Mouse (Mus musculus): ENCODE results near the gene Scamp5. TPM values are rescaled to one million over a fixed set of nuclear protein-coding genes. Genes with fewer than 3 reads are reported as not detected.
"Not testable (repeated sequence)": the region's sequence is repeated elsewhere in the genome, so short reads cannot be mapped to it uniquely, and the experiment has no call there.

Scamp5 gene
- polyA plus RNA-seq, 1 experiment = 30.9 TPM

- H3K4me3 ChIP-seq (replicated peaks) = no peak overlapping the region
- H3K4me1 ChIP-seq = peaks cover 84% of the 10 kb centered on the region
- TF ChIP-seq GATA1 (IDR thresholded peaks at IDR 0.05; ENCODE audit: borderline replicate concordance, low read length) (no peak), FLI1 (IDR thresholded peaks at IDR 0.05; ENCODE audit: low read length) (no peak)
- H3K9me3 ChIP-seq = no peaks in the 10 kb centered on the region
- peaks cover 77% of the 10 kb centered on the region for H3K36me3 ChIP-seq (replicated peaks; ENCODE audit: low read length)
- no peaks in the 10 kb centered on the region for H3K27me3 ChIP-seq (replicated peaks)
Observed at GRCm38 (mm10) chr9:57434405-57435165, 33.3 kb downstream of the Scamp5 start.

- peaks cover 89% of the 10 kb centered on the region for H3K36me3 ChIP-seq (replicated peaks; ENCODE audit: low read length)
Observed at GRCm38 (mm10) chr9:57433097-57434032, 34.5 kb downstream of the Scamp5 start.

GRCm38 (mm10) chr9:57432480-57432879, 35.4 kb downstream of the Scamp5 start:
- Histone ChIP-seq H3K36me3 (replicated peaks; ENCODE audit: low read length) (peaks cover 91% of the 10 kb centered on the region), H3K4me3 (replicated peaks) (no peak overlapping the region), H3K4me1 (peaks cover 84% of the 10 kb centered on the region), H3K9me3 (no peaks in the 10 kb centered on the region), H3K27me3 (replicated peaks) (no peaks in the 10 kb centered on the region)
- TF ChIP-seq GATA1 (IDR thresholded peaks at IDR 0.05; ENCODE audit: borderline replicate concordance, low read length) (no peak), FLI1 (IDR thresholded peaks at IDR 0.05; ENCODE audit: low read length) (no peak)

More at GRCm38 (mm10) chr9:57433097-57434032, 34.5 kb downstream of the Scamp5 start:
- H3K27me3 ChIP-seq (replicated peaks) = no peaks in the 10 kb centered on the region
- no peaks in the 10 kb centered on the region for H3K9me3 ChIP-seq
- peaks cover 84% of the 10 kb centered on the region for H3K4me1 ChIP-seq
- TF ChIP-seq FLI1 (IDR thresholded peaks at IDR 0.05; ENCODE audit: low read length) = no peak
- TF ChIP-seq GATA1 (IDR thresholded peaks at IDR 0.05; ENCODE audit: borderline replicate concordance, low read length) = peak; percentile 76; the same call in 2 of the 3 replicates
- H3K4me3 ChIP-seq (replicated peaks) = peak overlapping the region; percentile 84

GRCm38 (mm10) chr9:57431202-57431601, 36.7 kb downstream of the Scamp5 start:
- Histone ChIP-seq H3K36me3 (replicated peaks; ENCODE audit: low read length) (peaks cover 90% of the 10 kb centered on the region), H3K9me3 (no peaks in the 10 kb centered on the region), H3K4me3 (replicated peaks) (no peak overlapping the region), H3K4me1 (peaks cover 87% of the 10 kb centered on the region), H3K27me3 (replicated peaks) (no peaks in the 10 kb centered on the region)
- no peak for TF ChIP-seq FLI1 (IDR thresholded peaks at IDR 0.05; ENCODE audit: low read length)

- H3K4me1 ChIP-seq = peaks cover 91% of the 10 kb centered on the region
- H3K4me3 ChIP-seq (replicated peaks) = no peak overlapping the region
- H3K27me3 ChIP-seq (replicated peaks) = no peaks in the 10 kb centered on the region
- peaks cover 71% of the 10 kb centered on the region for H3K36me3 ChIP-seq (replicated peaks; ENCODE audit: low read length)
- no peaks in the 10 kb centered on the region for H3K9me3 ChIP-seq
- no peak for TF ChIP-seq GATA1 (IDR thresholded peaks at IDR 0.05; ENCODE audit: borderline replicate concordance, low read length)
- no peak for TF ChIP-seq FLI1 (IDR thresholded peaks at IDR 0.05; ENCODE audit: low read length)
Observed at GRCm38 (mm10) chr9:57428391-57428790, 39.5 kb downstream of the Scamp5 start.

GRCm38 (mm10) chr9:57427937-57428336, 39.9 kb downstream of the Scamp5 start:
- H3K36me3 ChIP-seq (replicated peaks; ENCODE audit: low read length) = peaks cover 72% of the 10 kb centered on the region
- H3K4me1 ChIP-seq = peaks cover 91% of the 10 kb centered on the region
- no peak overlapping the region for H3K4me3 ChIP-seq (replicated peaks)
- no peaks in the 10 kb centered on the region for H3K9me3 ChIP-seq
- no peak for TF ChIP-seq GATA1 (IDR thresholded peaks at IDR 0.05; ENCODE audit: borderline replicate concordance, low read length)
- no peak for TF ChIP-seq FLI1 (IDR thresholded peaks at IDR 0.05; ENCODE audit: low read length)
- H3K27me3 ChIP-seq (replicated peaks) = no peaks in the 10 kb centered on the region

- Histone ChIP-seq H3K4me1 (peaks cover 91% of the 10 kb centered on the region), H3K36me3 (replicated peaks; ENCODE audit: low read length) (peaks cover 71% of the 10 kb centered on the region)
- not testable (repeated sequence) for H3K9me3 ChIP-seq; H3K4me3 ChIP-seq (replicated peaks); H3K27me3 ChIP-seq (replicated peaks)
Observed at GRCm38 (mm10) chr9:57427123-57427522, 40.7 kb downstream of the Scamp5 start.

GRCm38 (mm10) chr9:57425116-57425515, 42.7 kb downstream of the Scamp5 start:
- no peaks in the 10 kb centered on the region for H3K27me3 ChIP-seq (replicated peaks)
- TF ChIP-seq FLI1 (IDR thresholded peaks at IDR 0.05; ENCODE audit: low read length) (peak; percentile 57; the same call in 1 of the 2 replicates), GATA1 (IDR thresholded peaks at IDR 0.05; ENCODE audit: borderline replicate concordance, low read length) (no peak)
- peaks cover 97% of the 10 kb centered on the region for H3K4me1 ChIP-seq
- peaks cover 57% of the 10 kb centered on the region for H3K36me3 ChIP-seq (replicated peaks; ENCODE audit: low read length)
- H3K4me3 ChIP-seq (replicated peaks) = peak overlapping the region; percentile 89
- H3K9me3 ChIP-seq = no peaks in the 10 kb centered on the region

- Histone ChIP-seq H3K36me3 (replicated peaks; ENCODE audit: low read length) (peaks cover 58% of the 10 kb centered on the region), H3K27me3 (replicated peaks) (no peaks in the 10 kb centered on the region), H3K9me3 (no peaks in the 10 kb centered on the region), H3K4me1 (peaks cover 99% of the 10 kb centered on the region), H3K4me3 (replicated peaks) (peak overlapping the region; percentile 89)
- no peak for TF ChIP-seq FLI1 (IDR thresholded peaks at IDR 0.05; ENCODE audit: low read length)
- TF ChIP-seq GATA1 (IDR thresholded peaks at IDR 0.05; ENCODE audit: borderline replicate concordance, low read length) = no peak
Observed at GRCm38 (mm10) chr9:57424066-57424465, 43.8 kb downstream of the Scamp5 start.

GRCm38 (mm10) chr9:57421688-57422111, 46.2 kb downstream of the Scamp5 start:
- Histone ChIP-seq H3K9me3 (no peaks in the 10 kb centered on the region), H3K4me3 (replicated peaks) (peak overlapping the region; percentile 84), H3K27me3 (replicated peaks) (no peaks in the 10 kb centered on the region), H3K36me3 (replicated peaks; ENCODE audit: low read length) (peaks cover 62% of the 10 kb centered on the region), H3K4me1 (peaks cover 100% of the 10 kb centered on the region)
- no peak for TF ChIP-seq GATA1 (IDR thresholded peaks at IDR 0.05; ENCODE audit: borderline replicate concordance, low read length)
- TF ChIP-seq FLI1 (IDR thresholded peaks at IDR 0.05; ENCODE audit: low read length) = no peak
